Mouse (Mus musculus): Measurements from ENCODE around the gene Gm10563. TPM values are rescaled to one million over a fixed set of nuclear protein-coding genes. Genes with fewer than 3 reads are reported as not detected.

The Gm10563 gene
- polyA plus RNA-seq, 1 experiment from 2014 or later = not detected

- Histone ChIP-seq H3K36me3 (ENCODE audit: control insufficient read depth, insufficient read depth, low read length) (peaks cover 22% of the 10 kb centered on the region), H3K9ac (ENCODE audit: low read depth, low read length) (no peak overlapping the region), H3K4me3 (ENCODE audit: low read length) (no peak overlapping the region), H3K27me3 (ENCODE audit: control insufficient read depth, insufficient read depth, low read length) (no peaks in the 10 kb centered on the region), H3K4me2 (replicated peaks; ENCODE audit: low read depth, low read length) (no peak overlapping the region), H3K27ac (ENCODE audit: low read depth, low read length) (no peak overlapping the region), H3K4me1 (ENCODE audit: control insufficient read depth, insufficient read depth, low read length) (no peaks in the 10 kb centered on the region), H3K9me3 (ENCODE audit: control insufficient read depth, low read length) (no peaks in the 10 kb centered on the region)
- 71% methylated on average over 1 of the region's 1 CpGs for WGBS
- no peak for ATAC-seq (ENCODE audit: low FRiP score, low TSS enrichment)
These were observed 51.4 kb downstream of the Gm10563 start for GRCm38 (mm10) chr4:155593780-155594179.

GRCm38 (mm10) chr4:155591012-155591719 lies 54.0 kb downstream of the Gm10563 start:
- Histone ChIP-seq H3K4me2 (replicated peaks; ENCODE audit: low read depth, low read length) (no peak overlapping the region), H3K27ac (ENCODE audit: low read depth, low read length) (no peak overlapping the region), H3K36me3 (ENCODE audit: control insufficient read depth, insufficient read depth, low read length) (peaks cover 49% of the 10 kb centered on the region), H3K27me3 (ENCODE audit: control insufficient read depth, insufficient read depth, low read length) (no peaks in the 10 kb centered on the region), H3K4me1 (ENCODE audit: control insufficient read depth, insufficient read depth, low read length) (no peaks in the 10 kb centered on the region), H3K9me3 (ENCODE audit: control insufficient read depth, low read length) (no peaks in the 10 kb centered on the region), H3K9ac (ENCODE audit: low read depth, low read length) (no peak overlapping the region), H3K4me3 (ENCODE audit: low read length) (no peak overlapping the region)
- 86% methylated on average over 7 of the region's 7 CpGs for WGBS
- ATAC-seq (ENCODE audit: low FRiP score, low TSS enrichment) = no peak

- peaks cover 65% of the 10 kb centered on the region for H3K36me3 ChIP-seq (ENCODE audit: control insufficient read depth, insufficient read depth, low read length)
These were observed 55.9 kb downstream of the Gm10563 start for GRCm38 (mm10) chr4:155589356-155589755.

GRCm38 (mm10) chr4:155582279-155582905 lies 62.8 kb downstream of the Gm10563 start:
- peaks cover 75% of the 10 kb centered on the region for H3K36me3 ChIP-seq (ENCODE audit: control insufficient read depth, insufficient read depth, low read length)
- H3K4me1 ChIP-seq (ENCODE audit: control insufficient read depth, insufficient read depth, low read length) = no peaks in the 10 kb centered on the region
- 92% methylated on average over 6 of the region's 6 CpGs for WGBS
- no peak overlapping the region for H3K27ac ChIP-seq (ENCODE audit: low read depth, low read length)
- H3K4me3 ChIP-seq (ENCODE audit: low read length) = no peak overlapping the region
- no peak overlapping the region for H3K9ac ChIP-seq (ENCODE audit: low read depth, low read length)
- no peak for ATAC-seq (ENCODE audit: low FRiP score, low TSS enrichment)
- no peak overlapping the region for H3K4me2 ChIP-seq (replicated peaks; ENCODE audit: low read depth, low read length)
- no peaks in the 10 kb centered on the region for H3K27me3 ChIP-seq (ENCODE audit: control insufficient read depth, insufficient read depth, low read length)
- no peaks in the 10 kb centered on the region for H3K9me3 ChIP-seq (ENCODE audit: control insufficient read depth, low read length)

More at GRCm38 (mm10) chr4:155589356-155589755, 55.9 kb downstream of the Gm10563 start:
- no peak overlapping the region for H3K4me3 ChIP-seq (ENCODE audit: low read length)
- no peak overlapping the region for H3K9ac ChIP-seq (ENCODE audit: low read depth, low read length)
- no peaks in the 10 kb centered on the region for H3K27me3 ChIP-seq (ENCODE audit: control insufficient read depth, insufficient read depth, low read length)
- ATAC-seq (ENCODE audit: low FRiP score, low TSS enrichment) = no peak
- WGBS = 87% methylated on average over 5 of the region's 5 CpGs
- no peaks in the 10 kb centered on the region for H3K4me1 ChIP-seq (ENCODE audit: control insufficient read depth, insufficient read depth, low read length)
- no peaks in the 10 kb centered on the region for H3K9me3 ChIP-seq (ENCODE audit: control insufficient read depth, low read length)
- H3K27ac ChIP-seq (ENCODE audit: low read depth, low read length) = no peak overlapping the region
- H3K4me2 ChIP-seq (replicated peaks; ENCODE audit: low read depth, low read length) = no peak overlapping the region

- H3K4me3 ChIP-seq (ENCODE audit: low read length) = no peak overlapping the region
- H3K4me2 ChIP-seq (replicated peaks; ENCODE audit: low read depth, low read length) = no peak overlapping the region
- 45% methylated on average over 1 of the region's 1 CpGs for WGBS
- ATAC-seq (ENCODE audit: low FRiP score, low TSS enrichment) = no peak
- no peaks in the 10 kb centered on the region for H3K27me3 ChIP-seq (ENCODE audit: control insufficient read depth, insufficient read depth, low read length)
- H3K27ac ChIP-seq (ENCODE audit: low read depth, low read length) = no peak overlapping the region
- H3K36me3 ChIP-seq (ENCODE audit: control insufficient read depth, insufficient read depth, low read length) = peaks cover 62% of the 10 kb centered on the region
- no peaks in the 10 kb centered on the region for H3K9me3 ChIP-seq (ENCODE audit: control insufficient read depth, low read length)
- H3K4me1 ChIP-seq (ENCODE audit: control insufficient read depth, insufficient read depth, low read length) = no peaks in the 10 kb centered on the region
- H3K9ac ChIP-seq (ENCODE audit: low read depth, low read length) = no peak overlapping the region
These were observed 64.8 kb downstream of the Gm10563 start for GRCm38 (mm10) chr4:155580420-155580819.

- WGBS = 82% methylated on average over 7 of the region's 7 CpGs
- Histone ChIP-seq H3K27ac (ENCODE audit: low read depth, low read length) (no peak overlapping the region), H3K4me3 (ENCODE audit: low read length) (no peak overlapping the region), H3K9ac (ENCODE audit: low read depth, low read length) (no peak overlapping the region), H3K4me2 (replicated peaks; ENCODE audit: low read depth, low read length) (no peak overlapping the region), H3K4me1 (ENCODE audit: control insufficient read depth, insufficient read depth, low read length) (no peaks in the 10 kb centered on the region), H3K36me3 (ENCODE audit: control insufficient read depth, insufficient read depth, low read length) (peaks cover 43% of the 10 kb centered on the region), H3K27me3 (ENCODE audit: control insufficient read depth, insufficient read depth, low read length) (no peaks in the 10 kb centered on the region), H3K9me3 (ENCODE audit: control insufficient read depth, low read length) (no peaks in the 10 kb centered on the region)
- no peak for ATAC-seq (ENCODE audit: low FRiP score, low TSS enrichment)
These were observed 66.7 kb downstream of the Gm10563 start for GRCm38 (mm10) chr4:155578336-155579125.

- Histone ChIP-seq H3K27ac (ENCODE audit: low read depth, low read length) (no peak overlapping the region), H3K36me3 (ENCODE audit: control insufficient read depth, insufficient read depth, low read length) (peaks cover 37% of the 10 kb centered on the region), H3K4me1 (ENCODE audit: control insufficient read depth, insufficient read depth, low read length) (no peaks in the 10 kb centered on the region), H3K9me3 (ENCODE audit: control insufficient read depth, low read length) (no peaks in the 10 kb centered on the region), H3K9ac (ENCODE audit: low read depth, low read length) (no peak overlapping the region), H3K4me2 (replicated peaks; ENCODE audit: low read depth, low read length) (no peak overlapping the region), H3K4me3 (ENCODE audit: low read length) (no peak overlapping the region), H3K27me3 (ENCODE audit: control insufficient read depth, insufficient read depth, low read length) (no peaks in the 10 kb centered on the region)
- 89% methylated on average over 5 of the region's 5 CpGs for WGBS
- ATAC-seq (ENCODE audit: low FRiP score, low TSS enrichment) = no peak
These were observed 67.5 kb downstream of the Gm10563 start for GRCm38 (mm10) chr4:155577741-155578140.

GRCm38 (mm10) chr4:155577132-155577531 lies 68.1 kb downstream of the Gm10563 start:
- H3K27me3 ChIP-seq (ENCODE audit: control insufficient read depth, insufficient read depth, low read length) = no peaks in the 10 kb centered on the region
- no peaks in the 10 kb centered on the region for H3K9me3 ChIP-seq (ENCODE audit: control insufficient read depth, low read length)
- H3K4me1 ChIP-seq (ENCODE audit: control insufficient read depth, insufficient read depth, low read length) = no peaks in the 10 kb centered on the region
- no peak overlapping the region for H3K9ac ChIP-seq (ENCODE audit: low read depth, low read length)
- H3K4me2 ChIP-seq (replicated peaks; ENCODE audit: low read depth, low read length) = no peak overlapping the region
- ATAC-seq (ENCODE audit: low FRiP score, low TSS enrichment) = no peak
- H3K4me3 ChIP-seq (ENCODE audit: low read length) = no peak overlapping the region
- peaks cover 31% of the 10 kb centered on the region for H3K36me3 ChIP-seq (ENCODE audit: control insufficient read depth, insufficient read depth, low read length)
- H3K27ac ChIP-seq (ENCODE audit: low read depth, low read length) = no peak overlapping the region
- WGBS = 87% methylated on average over 9 of the region's 9 CpGs

- Histone ChIP-seq H3K4me2 (replicated peaks; ENCODE audit: low read depth, low read length) (no peak overlapping the region), H3K36me3 (ENCODE audit: control insufficient read depth, insufficient read depth, low read length) (peaks cover 26% of the 10 kb centered on the region), H3K9me3 (ENCODE audit: control insufficient read depth, low read length) (no peaks in the 10 kb centered on the region), H3K4me3 (ENCODE audit: low read length) (no peak overlapping the region), H3K9ac (ENCODE audit: low read depth, low read length) (no peak overlapping the region), H3K27ac (ENCODE audit: low read depth, low read length) (no peak overlapping the region), H3K27me3 (ENCODE audit: control insufficient read depth, insufficient read depth, low read length) (no peaks in the 10 kb centered on the region), H3K4me1 (ENCODE audit: control insufficient read depth, insufficient read depth, low read length) (no peaks in the 10 kb centered on the region)
- no peak for ATAC-seq (ENCODE audit: low FRiP score, low TSS enrichment)
- WGBS = 94% methylated on average over 8 of the region's 8 CpGs
These were observed 69.7 kb downstream of the Gm10563 start for GRCm38 (mm10) chr4:155575521-155575920.
